Mouse (Mus musculus): ENCODE measurements at regions not wholly inside any gene's neighbourhood (a gene's known extent, or its start where the extent isn't known, plus 50 kb on each side); places are given as distances from the start of the nearest gene placed in this dataset.

GRCm38 (mm10) chr3:41307400-41308028 is 224.7 kb upstream of the Pgrmc2 start:
- no peak for DNase-seq (ENCODE audit: low spot score in 2 of 2)

GRCm38 (mm10) chr3:41302805-41303204 is 220.0 kb upstream of the Pgrmc2 start:
- DNase-seq (ENCODE audit: low spot score in 2 of 2): no peak

- no peak for DNase-seq (ENCODE audit: low spot score in 2 of 2)
Observed at GRCm38 (mm10) chr3:41298776-41299175, 215.9 kb upstream of the Pgrmc2 start.

GRCm38 (mm10) chr3:41296152-41296809 is 213.4 kb upstream of the Pgrmc2 start:
- no peak for DNase-seq (ENCODE audit: low spot score in 2 of 2)

GRCm38 (mm10) chr3:41295150-41295549 is 212.3 kb upstream of the Pgrmc2 start:
- DNase-seq (ENCODE audit: low spot score in 2 of 2): no peak

- DNase-seq (ENCODE audit: low spot score in 2 of 2): no peak
Observed at GRCm38 (mm10) chr3:41290535-41291307, 207.9 kb upstream of the Pgrmc2 start.

- DNase-seq (ENCODE audit: low spot score in 2 of 2): no peak
Observed at GRCm38 (mm10) chr3:41288735-41289134, 205.9 kb upstream of the Pgrmc2 start.

DNA sequence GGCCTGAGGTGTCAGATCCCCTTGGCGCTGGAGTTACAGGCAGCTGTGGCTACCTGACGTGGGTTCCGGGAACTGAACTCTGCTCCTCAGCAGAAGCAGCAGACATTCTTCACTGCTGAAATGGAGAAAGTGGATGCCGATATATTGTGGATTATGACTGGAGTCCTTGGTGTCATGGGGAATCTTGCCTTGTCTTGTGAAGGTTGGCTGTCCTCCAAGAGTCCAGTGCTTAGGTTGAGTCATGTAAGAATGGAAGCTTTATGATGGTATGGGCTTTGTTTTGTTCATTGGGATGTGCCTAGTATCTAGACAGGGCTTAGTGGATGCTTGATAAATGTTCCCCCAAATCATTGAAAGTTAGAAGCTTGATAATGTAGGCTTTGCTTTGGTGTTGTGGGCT is 205.2 kb upstream of the Pgrmc2 start:
- no peak for DNase-seq (ENCODE audit: low spot score in 2 of 2)

DNA sequence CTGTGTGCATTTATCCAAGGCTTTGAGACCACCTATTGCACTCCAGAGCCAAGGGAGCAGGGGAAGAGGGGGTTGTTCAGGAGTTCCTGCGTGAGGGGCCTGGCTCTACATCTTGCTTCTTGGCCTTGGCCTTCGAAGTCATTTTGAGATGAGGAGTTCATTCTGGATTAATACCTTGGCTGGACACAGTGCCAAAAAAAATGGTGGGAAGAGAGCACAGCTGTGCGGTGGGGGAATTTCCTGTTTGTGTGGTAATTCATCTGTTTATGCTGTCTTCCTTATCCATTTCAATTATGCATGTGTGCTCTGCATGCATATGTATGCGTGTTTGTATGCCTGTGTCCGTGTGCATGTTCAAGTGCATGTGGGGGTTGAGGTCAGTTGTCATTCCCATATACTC is 202.5 kb upstream of the Pgrmc2 start:
- no peak for DNase-seq (ENCODE audit: low spot score in 2 of 2)

DNA sequence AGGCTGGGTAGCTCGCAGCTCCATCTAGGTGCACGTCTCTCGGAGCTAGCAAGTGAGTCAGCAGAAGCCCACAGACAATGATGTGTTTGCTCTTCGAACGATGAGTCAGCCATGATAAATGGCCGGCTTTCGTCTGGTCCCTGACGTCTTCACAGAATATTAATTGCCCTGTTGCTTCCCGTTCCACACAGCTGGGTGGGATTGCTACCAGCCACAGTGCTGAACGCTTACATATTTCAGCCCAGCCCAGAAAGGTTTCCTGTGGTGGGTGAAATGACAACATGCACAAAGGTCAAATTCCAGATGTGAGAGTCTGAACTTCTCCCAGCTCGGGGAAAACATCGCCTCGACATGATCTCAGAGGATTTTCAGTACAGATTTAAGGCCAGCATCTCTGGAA is 202.1 kb upstream of the Pgrmc2 start:
- DNase-seq (ENCODE audit: low spot score in 2 of 2): peak; percentile 7 to 9

DNA sequence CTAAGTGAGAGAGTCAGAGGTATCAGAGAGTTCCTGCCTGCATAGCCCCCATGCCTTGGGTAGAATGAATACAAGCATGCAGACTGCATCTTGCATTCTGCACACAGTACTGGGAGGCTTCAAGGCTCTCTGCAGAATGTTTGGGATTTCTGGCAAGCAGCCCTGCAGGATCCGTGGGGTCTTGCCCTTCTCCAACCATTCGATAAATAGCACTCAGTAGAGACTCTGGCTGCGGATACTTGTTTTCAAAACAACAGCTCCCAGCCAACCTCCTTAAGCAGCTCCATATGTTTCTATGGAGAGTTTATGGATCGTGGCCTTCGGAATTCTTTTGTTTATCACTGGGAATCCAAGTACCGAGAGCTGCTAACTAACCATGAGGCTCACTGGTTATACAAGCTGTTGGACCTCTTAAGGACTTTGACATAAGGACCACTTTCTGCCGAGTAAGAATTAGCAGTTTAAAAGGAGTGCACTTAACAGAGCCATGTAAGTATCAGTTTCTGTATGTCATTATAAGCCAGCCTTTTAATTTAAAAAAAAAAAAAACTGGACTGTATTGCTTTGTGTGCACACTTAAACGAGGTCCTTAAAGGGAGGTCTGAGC is 199.7 kb upstream of the Pgrmc2 start:
- DNase-seq (ENCODE audit: low spot score in 2 of 2): no peak

- DNase-seq (ENCODE audit: low spot score in 2 of 2): no peak
Observed at GRCm38 (mm10) chr3:41276096-41276495, 193.2 kb upstream of the Pgrmc2 start.

- no peak for DNase-seq (ENCODE audit: low spot score in 2 of 2)
Observed at GRCm38 (mm10) chr3:41268516-41268915, 185.7 kb upstream of the Pgrmc2 start.

- DNase-seq (ENCODE audit: low spot score in 2 of 2): no peak
Observed at GRCm38 (mm10) chr3:41266216-41266615, 183.4 kb upstream of the Pgrmc2 start.

GRCm38 (mm10) chr3:41265399-41265798 is 182.6 kb upstream of the Pgrmc2 start:
- no peak for DNase-seq (ENCODE audit: low spot score in 2 of 2)

DNA sequence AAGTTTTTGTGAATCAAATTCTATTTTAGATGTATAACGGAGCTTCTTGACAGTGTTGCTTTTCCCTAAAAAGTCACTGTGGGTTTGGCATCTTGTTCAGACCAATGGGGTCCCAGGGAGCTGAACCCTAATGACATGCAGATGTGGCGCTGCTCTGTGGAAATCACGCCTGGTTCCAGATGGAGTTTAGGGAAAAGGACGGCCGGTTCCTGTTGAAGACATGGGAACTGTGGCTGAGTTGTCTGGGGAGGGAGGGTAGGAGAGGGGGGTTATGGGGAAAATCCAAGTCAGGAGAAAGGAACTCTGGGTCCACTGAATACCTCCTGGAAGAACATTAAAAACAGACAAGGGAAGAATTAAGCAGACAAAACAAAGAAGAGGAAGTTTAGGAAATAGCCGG is 175.4 kb upstream of the Pgrmc2 start:
- DNase-seq (ENCODE audit: low spot score in 2 of 2): no peak

- no peak for DNase-seq (ENCODE audit: low spot score in 2 of 2)
Observed at GRCm38 (mm10) chr3:41244960-41245359, 162.1 kb upstream of the Pgrmc2 start.

DNA sequence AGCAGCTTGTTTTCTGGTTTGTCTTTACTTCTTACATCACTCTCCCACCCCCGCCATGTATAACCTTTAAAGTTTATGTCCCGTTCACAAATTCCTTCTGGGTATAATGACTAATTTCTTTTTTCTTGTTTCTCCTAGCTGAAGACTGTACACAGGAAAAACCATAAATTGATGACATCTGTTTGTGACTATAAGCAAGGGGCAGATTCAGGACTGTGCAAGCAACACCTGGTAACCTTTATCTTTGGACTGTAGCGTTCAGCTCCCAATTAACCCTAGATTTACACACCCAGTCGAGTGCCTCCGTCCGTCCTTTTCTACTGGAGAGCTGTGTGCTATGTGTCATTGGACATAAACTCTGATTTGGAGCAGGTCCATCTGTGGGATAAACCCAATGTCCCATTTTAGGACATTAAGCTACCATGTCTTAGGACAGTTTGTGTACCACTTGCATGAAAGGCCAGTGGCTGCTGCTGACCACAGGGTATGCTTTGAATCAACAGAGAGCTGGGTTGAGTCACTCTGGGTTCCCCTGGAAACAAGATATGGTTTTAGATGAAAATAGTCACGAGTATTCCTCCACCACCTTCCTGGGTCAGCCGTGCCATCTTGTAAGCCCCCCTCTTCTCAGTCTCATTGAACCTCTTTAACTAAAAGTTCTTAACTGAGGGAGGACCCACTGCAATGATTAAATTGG is 159.2 kb upstream of the Pgrmc2 start:
- DNase-seq (ENCODE audit: low spot score in 2 of 2): no peak

GRCm38 (mm10) chr3:41239801-41240200 is 157.0 kb upstream of the Pgrmc2 start:
- no peak for DNase-seq (ENCODE audit: low spot score in 2 of 2)

- no peak for DNase-seq (ENCODE audit: low spot score in 2 of 2)
Observed at GRCm38 (mm10) chr3:41239246-41239645, 156.4 kb upstream of the Pgrmc2 start.

- no peak for DNase-seq (ENCODE audit: low spot score in 2 of 2)
Observed at GRCm38 (mm10) chr3:41238046-41238445, 155.2 kb upstream of the Pgrmc2 start.

- DNase-seq (ENCODE audit: low spot score in 2 of 2): no peak
Observed at GRCm38 (mm10) chr3:41235610-41236009, 152.8 kb upstream of the Pgrmc2 start.
